Mouse (Mus musculus) neural tube, embryonic 15.5 days (tissue): ENCODE measurements at regions not wholly inside any gene's neighbourhood (a gene's known extent, or its start where the extent isn't known, plus 50 kb on each side); places are given as distances from the start of the nearest gene placed in this dataset.

Experiments
- ATAC-seq: fragments of 200-750 bp; cut with Nextera tagmentation; 2 replicates; pipeline ENCODE4 v1.8.0; 2017; ENCODE audit warnings: mild to moderate bottlenecking, moderate TSS enrichment, moderate library complexity; ENCODE audit not compliant: low FRiP score
- H3K27ac ChIP-seq: fragments of 300-500 bp; sonication (generic); replicated peaks from 2 replicates; pipeline ENCODE4 v1.5.1; 2015; ENCODE audit warnings: mild to moderate bottlenecking, inconsistent platforms
- H3K27me3 ChIP-seq: fragments of 300-500 bp; sonication (generic); replicated peaks from 2 replicates; pipeline ENCODE4 v1.6.1; 2015; ENCODE audit warnings: inconsistent platforms
- H3K36me3 ChIP-seq: fragments of 300-500 bp; sonication (generic); 2 replicates; pipeline ENCODE4 v1.6.1; 2015; ENCODE audit warnings: inconsistent platforms
- H3K4me1 ChIP-seq: fragments of 300-500 bp; sonication (generic); 2 replicates; pipeline ENCODE4 v1.6.1; 2015; ENCODE audit warnings: inconsistent platforms
- H3K4me2 ChIP-seq: fragments of 300-500 bp; sonication (generic); 2 replicates; pipeline ENCODE4 v1.6.1; 2015; ENCODE audit warnings: inconsistent platforms, mild to moderate bottlenecking, moderate library complexity
- H3K4me3 ChIP-seq: fragments of 300-500 bp; sonication (generic); replicated peaks from 2 replicates; pipeline ENCODE4 v1.5.1; 2015; ENCODE audit warnings: mild to moderate bottlenecking, inconsistent platforms
- H3K9ac ChIP-seq: fragments of 300-500 bp; sonication (generic); replicated peaks from 2 replicates; pipeline ENCODE4 v1.6.1; 2015; ENCODE audit warnings: mild to moderate bottlenecking, inconsistent platforms
- H3K9me3 ChIP-seq: fragments of 300-500 bp; sonication (generic); replicated peaks from 2 replicates; pipeline ENCODE4 v1.6.1; 2016; ENCODE audit warnings: inconsistent platforms
- WGBS: fragments of 180-500 bp; shearing (Covaris S2); methylation state at CpG from one replicate; pipeline ENCODE4 v1.1.7; 2015; ENCODE audit warnings: mixed read lengths; 5-methylcytosine and 5-hydroxymethylcytosine counted together

DNA sequence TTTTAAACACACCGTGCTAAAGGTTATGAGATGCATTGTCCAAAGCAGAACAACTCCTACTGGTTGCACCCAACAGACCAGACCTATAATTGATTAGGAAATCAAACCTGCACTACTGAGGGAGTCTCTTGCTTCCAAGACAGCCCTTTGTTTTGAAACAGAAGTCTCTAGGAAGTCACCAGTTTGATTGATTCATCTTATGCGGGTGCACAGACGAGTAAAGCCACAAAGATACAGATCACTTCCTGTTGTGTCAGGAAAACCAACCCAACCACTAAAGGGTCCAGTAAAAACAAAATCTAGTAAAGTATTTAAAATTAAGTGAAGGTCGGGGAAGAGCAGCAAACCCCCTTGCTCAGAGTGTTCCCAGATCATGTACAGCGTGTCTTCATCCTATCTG lies 58.3 kb upstream of the N6amt1 start:
- no peaks in the 10 kb centered on the region for H3K4me1 ChIP-seq
- no peak overlapping the region for H3K27ac ChIP-seq
- no peak for ATAC-seq
- no peak overlapping the region for H3K9ac ChIP-seq
- H3K4me3 ChIP-seq, result no peak overlapping the region
- H3K36me3 ChIP-seq, result no peaks in the 10 kb centered on the region
- 90% methylated on average over 5 of the region's 5 CpGs for WGBS
- H3K4me2 ChIP-seq, result no peak overlapping the region
- H3K27me3 ChIP-seq, result no peaks in the 10 kb centered on the region
- H3K9me3 ChIP-seq, result no peaks in the 10 kb centered on the region

- Histone ChIP-seq H3K27ac (no peak overlapping the region), H3K4me2 (no peak overlapping the region), H3K9me3 (no peaks in the 10 kb centered on the region), H3K4me3 (no peak overlapping the region), H3K4me1 (no peaks in the 10 kb centered on the region), H3K9ac (no peak overlapping the region), H3K27me3 (no peaks in the 10 kb centered on the region), H3K36me3 (no peaks in the 10 kb centered on the region)
- WGBS, result 97% methylated on average over 1 of the region's 1 CpGs
- no peak for ATAC-seq
These were observed 61.2 kb upstream of the N6amt1 start for GRCm38 (mm10) chr16:87292826-87293225.

- Histone ChIP-seq H3K4me2 (no peak overlapping the region), H3K9ac (no peak overlapping the region), H3K9me3 (no peaks in the 10 kb centered on the region), H3K4me3 (no peak overlapping the region), H3K4me1 (no peaks in the 10 kb centered on the region), H3K27me3 (no peaks in the 10 kb centered on the region), H3K36me3 (no peaks in the 10 kb centered on the region), H3K27ac (no peak overlapping the region)
- 86% methylated on average over 2 of the region's 2 CpGs for WGBS
- ATAC-seq, result no peak
These were observed 62.3 kb upstream of the N6amt1 start for GRCm38 (mm10) chr16:87291716-87292115.

DNA sequence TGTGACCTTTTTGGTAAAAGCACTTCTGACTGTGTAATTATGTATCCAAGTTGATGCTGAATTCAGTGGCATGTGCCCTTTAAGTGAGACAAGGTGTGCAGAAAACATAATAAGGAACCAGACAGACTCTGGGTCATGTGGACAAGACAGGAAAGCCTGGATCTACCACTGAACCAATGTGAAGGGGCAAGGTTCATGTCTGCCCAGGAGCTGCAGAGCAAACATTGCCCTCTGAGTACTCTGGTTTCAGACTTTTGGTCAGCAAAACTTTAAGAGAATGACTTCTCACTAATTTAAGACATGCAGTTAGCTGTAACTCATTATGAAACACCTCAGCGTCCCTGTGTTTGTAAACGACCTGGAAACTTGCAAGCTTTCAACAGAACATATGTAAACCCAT lies 68.3 kb upstream of the N6amt1 start:
- no peak overlapping the region for H3K9ac ChIP-seq
- no peaks in the 10 kb centered on the region for H3K4me1 ChIP-seq
- no peaks in the 10 kb centered on the region for H3K27me3 ChIP-seq
- H3K4me2 ChIP-seq, result no peak overlapping the region
- H3K4me3 ChIP-seq, result no peak overlapping the region
- no peak for ATAC-seq
- WGBS, result 79% methylated on average over 2 of the region's 2 CpGs
- no peak overlapping the region for H3K27ac ChIP-seq
- H3K36me3 ChIP-seq, result no peaks in the 10 kb centered on the region
- no peaks in the 10 kb centered on the region for H3K9me3 ChIP-seq

GRCm38 (mm10) chr16:87284835-87285510 lies 69.0 kb upstream of the N6amt1 start:
- WGBS, result 64% methylated on average over 7 of the region's 7 CpGs

DNA sequence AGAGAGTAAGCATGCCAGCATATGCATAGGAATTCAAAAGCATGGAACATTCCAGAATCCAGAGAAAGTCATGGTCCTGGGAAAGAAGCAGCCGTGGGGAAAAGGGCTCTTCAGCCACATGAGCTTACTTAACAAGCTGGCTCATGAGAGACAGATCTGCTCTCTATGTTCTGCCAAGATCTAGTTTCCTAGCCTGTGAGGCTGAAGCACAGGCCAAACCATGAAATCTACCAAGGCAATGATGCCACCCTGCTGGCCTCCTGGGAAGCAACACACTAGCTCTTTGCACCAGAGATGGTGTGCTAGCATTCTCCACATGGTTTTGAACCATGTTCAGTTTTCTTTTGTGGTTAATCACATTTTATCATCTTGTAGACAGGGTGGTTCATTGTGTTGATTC lies 75.5 kb upstream of the N6amt1 start:
- ATAC-seq, result no peak
- H3K27me3 ChIP-seq, result no peaks in the 10 kb centered on the region
- no peak overlapping the region for H3K4me2 ChIP-seq
- H3K36me3 ChIP-seq, result no peaks in the 10 kb centered on the region
- no peak overlapping the region for H3K4me3 ChIP-seq
- no peak overlapping the region for H3K27ac ChIP-seq
- H3K9me3 ChIP-seq, result no peaks in the 10 kb centered on the region
- no peak overlapping the region for H3K9ac ChIP-seq
- WGBS, result 87% methylated on average over 1 of the region's 1 CpGs
- H3K4me1 ChIP-seq, result no peaks in the 10 kb centered on the region

More at GRCm38 (mm10) chr16:87284835-87285510, 69.0 kb upstream of the N6amt1 start:
- Histone ChIP-seq H3K9ac (no peak overlapping the region), H3K4me2 (no peak overlapping the region), H3K27me3 (no peaks in the 10 kb centered on the region), H3K36me3 (no peaks in the 10 kb centered on the region), H3K4me3 (no peak overlapping the region), H3K27ac (no peak overlapping the region), H3K4me1 (no peaks in the 10 kb centered on the region), H3K9me3 (no peaks in the 10 kb centered on the region)
- ATAC-seq, result no peak

- H3K4me1 ChIP-seq, result no peaks in the 10 kb centered on the region
- H3K4me3 ChIP-seq, result no peak overlapping the region
- no peaks in the 10 kb centered on the region for H3K9me3 ChIP-seq
- 95% methylated on average over 5 of the region's 5 CpGs for WGBS
- H3K27ac ChIP-seq, result no peak overlapping the region
- no peak overlapping the region for H3K4me2 ChIP-seq
- ATAC-seq, result no peak
- no peaks in the 10 kb centered on the region for H3K27me3 ChIP-seq
- H3K36me3 ChIP-seq, result no peaks in the 10 kb centered on the region
- no peak overlapping the region for H3K9ac ChIP-seq
These were observed 81.6 kb upstream of the N6amt1 start for GRCm38 (mm10) chr16:87272363-87272762.

- Histone ChIP-seq H3K9me3 (no peaks in the 10 kb centered on the region), H3K4me2 (no peak overlapping the region), H3K4me3 (no peak overlapping the region), H3K27ac (no peak overlapping the region), H3K27me3 (no peaks in the 10 kb centered on the region), H3K9ac (no peak overlapping the region), H3K36me3 (no peaks in the 10 kb centered on the region), H3K4me1 (no peaks in the 10 kb centered on the region)
- WGBS, result 89% methylated on average over 9 of the region's 9 CpGs
- ATAC-seq, result no peak
These were observed 85.8 kb upstream of the N6amt1 start for GRCm38 (mm10) chr16:87267954-87268804.

GRCm38 (mm10) chr16:87267517-87267916 lies 86.5 kb upstream of the N6amt1 start:
- no peak overlapping the region for H3K27ac ChIP-seq
- no peak overlapping the region for H3K4me2 ChIP-seq
- no peaks in the 10 kb centered on the region for H3K27me3 ChIP-seq
- no peak overlapping the region for H3K9ac ChIP-seq
- no peak overlapping the region for H3K4me3 ChIP-seq
- no peaks in the 10 kb centered on the region for H3K36me3 ChIP-seq
- H3K4me1 ChIP-seq, result no peaks in the 10 kb centered on the region
- no peak for ATAC-seq
- H3K9me3 ChIP-seq, result no peaks in the 10 kb centered on the region
- WGBS, result 94% methylated on average over 4 of the region's 4 CpGs

DNA sequence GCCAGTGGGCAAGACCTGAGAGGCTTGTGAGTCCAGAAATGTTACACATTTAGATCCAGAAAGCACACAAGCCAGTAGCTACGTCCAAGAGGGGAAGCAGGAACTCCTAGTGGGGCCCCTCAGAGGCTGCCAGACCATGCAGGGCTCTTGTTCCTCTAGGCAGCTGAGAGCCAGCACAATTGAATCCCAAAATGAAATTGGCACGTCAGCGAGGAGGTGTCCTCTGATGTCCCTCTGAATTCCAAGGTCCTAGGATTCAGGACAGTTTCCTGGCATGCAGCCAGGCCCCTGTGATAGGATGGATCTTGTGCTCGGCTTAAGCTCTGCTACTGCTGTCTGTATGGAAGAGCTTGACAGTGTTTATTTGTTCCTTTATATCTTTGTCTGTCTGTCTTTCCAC lies 90.4 kb upstream of the N6amt1 start:
- Histone ChIP-seq H3K4me2 (no peak overlapping the region), H3K9me3 (no peaks in the 10 kb centered on the region), H3K9ac (no peak overlapping the region), H3K4me3 (no peak overlapping the region), H3K27ac (no peak overlapping the region), H3K4me1 (no peaks in the 10 kb centered on the region), H3K36me3 (no peaks in the 10 kb centered on the region), H3K27me3 (no peaks in the 10 kb centered on the region)
- ATAC-seq, result no peak
- WGBS, result 50% methylated on average over 4 of the region's 4 CpGs

- Histone ChIP-seq H3K9ac (no peak overlapping the region), H3K27me3 (no peaks in the 10 kb centered on the region), H3K4me1 (no peaks in the 10 kb centered on the region), H3K4me2 (no peak overlapping the region), H3K27ac (no peak overlapping the region), H3K9me3 (no peaks in the 10 kb centered on the region), H3K4me3 (no peak overlapping the region), H3K36me3 (no peaks in the 10 kb centered on the region)
- WGBS, result 84% methylated on average over 8 of the region's 8 CpGs
- no peak for ATAC-seq
These were observed 90.9 kb upstream of the N6amt1 start for GRCm38 (mm10) chr16:87263041-87263440.

GRCm38 (mm10) chr16:87262497-87262896 lies 91.5 kb upstream of the N6amt1 start:
- Histone ChIP-seq H3K9me3 (no peaks in the 10 kb centered on the region), H3K4me2 (no peak overlapping the region), H3K4me1 (no peaks in the 10 kb centered on the region), H3K27ac (no peak overlapping the region), H3K36me3 (no peaks in the 10 kb centered on the region), H3K9ac (no peak overlapping the region), H3K4me3 (no peak overlapping the region), H3K27me3 (no peaks in the 10 kb centered on the region)
- ATAC-seq, result no peak
- 90% methylated on average over 3 of the region's 3 CpGs for WGBS
